Mouse (Mus musculus): Measurements from ENCODE around the gene Nfkbib. TPM values are rescaled to one million over a fixed set of nuclear protein-coding genes. Genes with fewer than 3 reads are reported as not detected.
A peak's percentile ranks its signal among the peaks of the same experiment; 100 is the strongest.

Gene Nfkbib
- total RNA-seq, 4 experiments from 2014 or later, result 23.0 to 25.5 (median 24.7) TPM

- DNase-seq (ENCODE audit: low spot score in 2 of 2), result no peak
Observed at GRCm38 (mm10) chr7:28801451-28801850, 34.1 kb upstream of the Nfkbib start.

- no peak for DNase-seq (ENCODE audit: low spot score in 2 of 2)
Observed at GRCm38 (mm10) chr7:28799994-28800393, 32.7 kb upstream of the Nfkbib start.

GRCm38 (mm10) chr7:28796562-28796975 is 29.3 kb upstream of the Nfkbib start:
- peak in 1 of 2 experiments; percentile 76 for DNase-seq (ENCODE audit: low spot score in 2 of 2)

GRCm38 (mm10) chr7:28795832-28796231 is 28.5 kb upstream of the Nfkbib start:
- no peak for DNase-seq (ENCODE audit: low spot score in 2 of 2)

GRCm38 (mm10) chr7:28794496-28794895 is 27.2 kb upstream of the Nfkbib start:
- DNase-seq (ENCODE audit: low spot score in 2 of 2), result no peak

GRCm38 (mm10) chr7:28793834-28794233 is 26.5 kb upstream of the Nfkbib start:
- DNase-seq (ENCODE audit: low spot score in 2 of 2), result no peak

GRCm38 (mm10) chr7:28792391-28793185 is 25.3 kb upstream of the Nfkbib start:
- no peak for DNase-seq (ENCODE audit: low spot score in 2 of 2)

GRCm38 (mm10) chr7:28791706-28792105 is 24.4 kb upstream of the Nfkbib start:
- no peak for DNase-seq (ENCODE audit: low spot score in 2 of 2)

GRCm38 (mm10) chr7:28790066-28790806 is 22.9 kb upstream of the Nfkbib start:
- DNase-seq (ENCODE audit: low spot score in 2 of 2), result no peak

- DNase-seq (ENCODE audit: low spot score in 2 of 2), result no peak
Observed at GRCm38 (mm10) chr7:28789235-28789634, 21.9 kb upstream of the Nfkbib start.

- no peak for DNase-seq (ENCODE audit: low spot score in 2 of 2)
Observed at GRCm38 (mm10) chr7:28788307-28789195, 21.2 kb upstream of the Nfkbib start, which contains the start of gene Rinl. Rinl (plus strand) TSS chr7:28788969.

- no peak for DNase-seq (ENCODE audit: low spot score in 2 of 2)
Observed at GRCm38 (mm10) chr7:28787884-28788283, 20.6 kb upstream of the Nfkbib start.

- DNase-seq (ENCODE audit: low spot score in 2 of 2), result no peak
Observed at GRCm38 (mm10) chr7:28785161-28785560, 17.8 kb upstream of the Nfkbib start.

- DNase-seq (ENCODE audit: low spot score in 2 of 2), result no peak
Observed at GRCm38 (mm10) chr7:28781261-28781663, 13.9 kb upstream of the Nfkbib start.

GRCm38 (mm10) chr7:28780857-28781256 is 13.5 kb upstream of the Nfkbib start:
- no peak for DNase-seq (ENCODE audit: low spot score in 2 of 2)

- peak; percentile 82 to 93 for DNase-seq (ENCODE audit: low spot score in 2 of 2)
Observed at GRCm38 (mm10) chr7:28780067-28780658, 12.9 kb upstream of the Nfkbib start.

GRCm38 (mm10) chr7:28778825-28779224 is 11.5 kb upstream of the Nfkbib start:
- DNase-seq (ENCODE audit: low spot score in 2 of 2), result no peak

GRCm38 (mm10) chr7:28775129-28775528 is 7.8 kb upstream of the Nfkbib start:
- no peak for DNase-seq (ENCODE audit: low spot score in 2 of 2)

- DNase-seq (ENCODE audit: low spot score in 2 of 2), result no peak
Observed at GRCm38 (mm10) chr7:28774164-28774563, 6.9 kb upstream of the Nfkbib start.

GRCm38 (mm10) chr7:28773163-28773562 is 5.9 kb upstream of the Nfkbib start:
- DNase-seq (ENCODE audit: low spot score in 2 of 2), result no peak

GRCm38 (mm10) chr7:28771867-28772266 is 4.6 kb upstream of the Nfkbib start:
- DNase-seq (ENCODE audit: low spot score in 2 of 2), result no peak
